Mouse (Mus musculus): ENCODE results near the gene Rag1.

Gene Rag1

DNA sequence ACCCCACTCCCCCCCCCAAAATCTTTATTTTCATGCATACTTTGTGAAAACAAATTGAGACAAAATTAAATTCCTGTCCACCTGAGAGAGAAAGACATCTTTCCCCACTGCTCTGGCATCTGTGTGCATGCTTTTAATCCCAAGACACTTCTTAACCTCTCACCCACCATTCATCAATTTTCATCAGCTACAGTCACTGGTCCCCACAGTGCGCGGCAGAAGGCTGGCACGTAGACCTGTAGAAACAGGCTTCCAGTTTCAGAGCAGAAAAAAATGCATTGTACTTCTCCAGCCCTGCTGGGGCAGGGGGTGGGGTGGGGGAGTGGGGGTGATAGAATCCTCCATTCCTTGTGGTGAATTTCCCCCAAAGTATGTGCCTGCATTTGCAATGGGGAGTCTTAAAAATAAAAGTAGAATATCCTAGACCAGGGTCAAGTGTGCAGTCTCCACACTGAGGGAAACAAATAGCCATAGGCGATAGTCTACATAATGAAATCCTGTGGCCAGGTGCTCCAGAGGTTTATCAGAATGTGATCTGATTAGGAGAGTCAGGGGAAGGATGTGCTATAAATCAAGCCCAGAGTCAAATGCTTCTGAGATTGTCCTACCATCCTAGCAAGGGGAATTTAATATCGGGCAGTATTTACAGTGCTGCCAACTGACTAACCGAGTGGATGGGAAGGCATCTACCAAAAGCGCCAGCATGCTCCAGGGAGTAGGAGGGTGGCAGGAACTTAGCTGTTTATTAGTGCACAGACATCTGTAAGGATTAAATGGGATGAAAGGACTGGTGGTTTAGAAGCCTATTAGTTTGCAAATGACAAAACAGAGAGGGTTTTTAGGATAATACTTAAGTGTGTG lies 10.1 kb downstream of the Rag1 start:
- no peak for DNase-seq

DNA sequence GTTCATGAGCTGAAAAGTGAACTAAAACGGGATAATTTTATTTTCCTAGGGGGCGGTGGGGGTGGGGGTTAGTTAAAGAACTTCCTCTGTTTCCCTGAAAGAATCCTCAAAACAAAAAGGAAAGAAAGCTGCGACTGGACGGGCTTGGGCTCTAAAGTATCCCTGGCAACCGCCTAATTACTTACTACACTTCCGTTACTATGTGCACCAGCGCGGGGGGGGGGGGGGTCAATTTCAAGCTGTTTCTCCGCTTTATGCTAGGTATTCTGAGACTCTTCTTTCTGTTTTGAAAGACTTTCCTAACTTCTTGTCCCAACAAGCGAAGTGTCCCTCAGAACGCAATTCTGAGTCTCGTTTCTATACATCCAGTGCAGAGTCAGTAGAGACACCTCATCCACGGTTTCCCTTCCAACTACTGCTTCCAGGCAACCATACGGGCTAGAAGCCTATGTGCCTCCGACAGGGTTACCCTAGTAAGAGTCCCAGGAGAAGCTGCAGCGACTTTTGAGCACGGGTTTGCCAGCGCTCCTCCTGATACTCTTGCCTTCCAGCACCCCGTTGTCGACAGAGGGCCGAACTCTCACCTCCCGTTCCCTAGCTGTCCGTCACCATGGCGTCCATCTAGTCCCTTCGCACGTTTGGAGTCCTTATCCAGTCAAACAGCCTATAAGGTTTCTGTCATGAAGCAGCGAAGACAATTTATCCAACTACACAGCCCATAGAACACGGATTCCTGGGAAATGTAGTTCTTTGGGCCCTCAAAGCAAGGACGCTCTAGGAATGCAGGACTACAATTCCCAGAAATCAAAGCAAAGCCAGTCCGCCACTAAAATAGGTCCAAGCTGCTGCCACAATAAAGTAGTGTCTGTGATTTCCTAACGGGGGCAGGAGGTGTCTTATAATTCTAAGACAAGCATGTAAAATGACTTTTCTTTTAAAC lies 20.7 kb downstream of the Rag1 start:
- peak; percentile 86 for DNase-seq

DNA sequence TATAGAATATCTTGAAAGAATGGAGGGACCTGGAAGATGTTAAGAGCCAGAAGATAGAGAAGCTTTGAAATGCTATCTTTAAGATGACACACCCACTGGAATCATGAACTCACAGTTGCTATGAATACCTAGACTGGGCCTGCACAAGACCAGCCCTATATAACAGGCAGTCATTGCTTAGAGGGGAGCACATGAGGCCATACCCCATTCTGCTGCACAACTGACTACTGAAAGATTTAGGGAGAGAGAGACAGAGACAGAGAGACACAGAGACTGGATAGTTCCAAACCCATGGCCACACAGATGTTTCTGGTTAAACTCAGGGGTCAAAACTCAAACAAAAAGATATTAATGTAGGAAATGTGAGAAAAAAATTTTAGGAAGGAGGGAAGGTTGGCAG lies 22.1 kb downstream of the Rag1 start:
- DNase-seq, result no peak

DNA sequence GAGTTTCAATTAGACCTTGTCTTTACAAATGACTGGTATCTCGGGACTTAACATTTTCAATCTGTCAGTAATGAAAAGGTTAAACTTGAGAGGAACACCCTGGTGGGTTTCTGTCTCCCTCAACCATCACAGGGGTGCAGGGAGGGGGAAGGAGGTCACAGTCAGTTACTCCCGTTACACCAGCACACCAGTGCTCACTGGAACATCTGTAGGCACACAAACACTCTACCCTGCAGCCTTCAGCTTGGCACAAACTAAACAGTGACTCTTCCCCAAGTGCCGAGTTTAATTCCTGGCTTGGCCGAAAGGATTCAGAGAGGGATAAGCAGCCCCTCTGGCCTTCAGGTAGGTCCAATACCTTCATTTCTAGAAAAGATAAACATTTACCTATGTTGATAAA lies 24.8 kb downstream of the Rag1 start, which contains the start of gene Rag2:
Gene Rag2 (plus strand): TSS at position 193 of the 400 bp plus-strand sequence.
- no peak for DNase-seq

DNA sequence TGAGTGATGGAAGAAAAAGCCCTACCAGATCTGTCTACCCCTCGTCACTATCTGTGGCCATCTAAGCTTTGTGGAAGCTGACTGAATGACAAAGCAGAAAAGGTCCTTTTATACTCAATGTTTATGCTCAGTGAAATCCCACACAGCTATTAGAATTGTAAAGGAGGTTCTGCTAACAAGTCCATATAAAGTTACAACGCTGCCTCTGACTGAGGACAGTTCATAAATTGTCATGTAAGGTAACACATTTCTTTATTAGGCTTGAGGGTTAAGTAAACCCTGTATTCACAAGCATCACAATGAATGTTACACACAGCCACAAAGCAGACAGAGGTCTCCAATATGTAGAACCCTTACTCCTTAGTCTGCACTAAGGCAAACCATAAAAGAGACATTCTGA lies 25.3 kb downstream of the Rag1 start:
- DNase-seq, result no peak

DNA sequence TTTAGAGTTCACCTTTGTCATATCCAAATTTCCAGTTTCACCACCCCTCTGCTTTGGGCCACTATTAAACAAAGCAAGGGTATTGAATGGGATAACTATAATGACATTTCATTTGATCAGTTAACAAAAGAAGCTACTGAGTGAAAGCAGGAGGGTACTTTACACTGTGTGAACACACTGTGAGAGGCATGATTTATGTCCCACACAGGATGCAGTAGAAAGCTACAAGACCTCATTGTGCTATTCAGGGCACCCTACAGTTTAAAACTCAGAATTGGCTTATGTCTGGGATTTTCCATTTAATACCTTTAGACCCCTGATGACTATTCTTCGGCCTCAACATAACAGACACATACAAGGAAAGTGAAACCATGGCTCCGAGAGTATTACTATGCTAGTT lies 26.3 kb downstream of the Rag1 start:
- DNase-seq, result no peak

DNA sequence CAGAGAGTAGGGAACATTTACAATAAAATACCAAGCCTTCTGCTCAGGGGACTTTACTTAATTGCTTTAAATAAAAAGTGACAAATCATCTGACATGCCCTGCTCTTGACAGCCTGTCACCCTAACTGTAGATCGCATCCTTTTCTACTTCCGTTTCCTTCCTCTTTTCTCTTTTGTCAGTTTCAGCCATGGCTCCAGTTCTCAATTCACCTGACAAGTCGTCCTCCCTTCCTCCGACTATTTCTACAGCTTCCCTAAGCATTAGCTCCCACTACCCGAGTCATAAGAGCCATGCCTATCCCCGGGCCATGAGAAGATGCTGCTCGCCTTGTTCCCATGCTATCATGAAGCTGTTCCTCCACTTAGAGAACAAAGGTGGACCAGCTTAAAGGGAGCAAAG lies 27.7 kb downstream of the Rag1 start:
- no peak for DNase-seq

DNA sequence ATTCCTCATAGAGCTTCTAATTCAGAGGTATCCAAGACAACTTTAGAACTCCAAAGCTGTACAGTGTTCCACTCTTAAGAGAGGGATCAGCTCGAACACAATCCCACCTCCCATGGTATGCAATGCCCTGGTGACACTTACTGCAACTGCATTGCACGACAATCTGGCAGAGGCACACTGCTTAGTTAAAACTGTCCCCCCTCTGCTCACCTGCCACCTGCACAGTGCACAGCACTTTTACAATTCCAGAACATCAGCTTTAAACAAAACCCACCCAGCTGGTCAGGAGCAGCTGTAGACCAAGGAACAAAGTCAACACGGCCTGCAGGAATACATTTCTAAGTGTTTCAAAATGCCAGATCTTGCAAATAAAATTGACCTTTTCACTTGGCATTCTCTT lies 28.4 kb downstream of the Rag1 start:
- DNase-seq, result no peak

DNA sequence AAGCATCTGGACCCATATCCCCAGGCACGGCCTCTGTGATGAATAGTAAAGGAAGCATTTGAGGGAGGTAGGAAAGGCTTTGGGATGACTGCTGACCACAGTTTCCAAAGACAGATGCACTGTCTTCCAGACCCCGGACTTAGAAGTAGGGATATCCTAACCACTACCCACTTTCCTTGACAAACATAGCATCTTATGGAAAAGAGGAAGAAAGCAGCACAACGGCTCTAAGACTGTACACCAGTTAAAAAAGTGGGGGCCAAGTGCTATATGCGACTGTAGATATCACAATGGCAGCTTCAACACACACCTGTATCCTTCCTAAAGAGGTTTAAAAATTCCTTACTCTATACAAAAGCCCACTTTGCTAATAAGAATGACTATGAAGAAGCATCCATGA lies 30.9 kb downstream of the Rag1 start:
- no peak for DNase-seq

DNA sequence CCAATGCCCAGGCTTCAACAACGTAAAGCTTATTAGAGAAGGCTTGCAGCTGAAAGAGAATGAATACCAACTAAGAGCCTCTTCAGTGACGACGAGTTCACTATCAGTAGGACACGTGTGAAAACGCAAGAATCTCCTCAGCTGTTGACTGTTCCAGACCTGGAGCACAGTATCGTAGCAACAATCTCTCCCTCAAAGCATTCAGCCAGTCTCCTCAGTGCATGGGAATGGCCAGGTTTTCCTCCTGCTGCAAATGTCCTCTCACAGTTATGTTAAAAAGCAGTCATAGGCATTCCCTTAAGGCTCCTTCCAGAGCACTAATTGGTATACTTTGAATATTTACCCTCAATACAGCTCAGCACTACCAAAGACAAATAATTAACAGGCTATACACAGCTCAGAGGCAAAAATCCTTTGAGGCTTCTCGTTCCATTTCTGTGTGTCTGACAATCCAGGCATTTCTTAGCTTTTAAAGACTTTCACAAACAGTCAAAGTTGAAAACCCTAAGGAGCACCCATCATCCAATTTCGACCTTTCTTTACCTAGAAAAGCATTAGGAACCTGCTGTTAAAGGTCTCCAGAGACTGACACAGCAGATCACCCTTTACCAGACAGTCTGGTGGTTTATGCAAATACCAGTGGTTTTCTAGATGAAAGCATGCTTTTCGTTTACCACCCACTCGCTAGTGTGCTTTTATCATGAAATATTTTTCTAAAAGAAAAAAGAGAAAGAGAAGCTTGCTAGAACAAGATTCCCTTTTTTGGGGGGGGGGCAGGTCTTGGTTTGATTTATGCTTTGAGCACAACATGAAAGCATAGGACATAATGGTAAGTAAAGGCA lies 33.6 kb downstream of the Rag1 start:
- no peak for DNase-seq

DNA sequence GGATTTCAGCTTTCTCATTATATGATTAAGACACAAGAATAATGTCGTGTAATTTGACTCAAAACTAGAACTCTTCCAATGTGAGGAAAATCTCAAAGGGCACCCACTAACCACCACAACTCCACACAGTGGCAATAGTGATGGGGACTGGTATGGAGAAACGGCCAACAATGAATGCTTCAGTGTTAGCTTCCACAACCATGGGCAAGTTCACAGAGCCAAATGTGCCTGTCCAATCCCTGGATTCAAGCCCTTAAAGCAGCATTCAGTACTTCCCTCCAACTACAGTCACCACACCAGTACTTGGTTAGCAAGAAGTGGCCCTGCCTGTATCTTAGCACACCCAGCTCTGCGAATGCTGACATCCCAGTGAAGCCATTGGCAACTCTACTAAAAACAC lies 38.4 kb downstream of the Rag1 start:
- no peak for DNase-seq

DNA sequence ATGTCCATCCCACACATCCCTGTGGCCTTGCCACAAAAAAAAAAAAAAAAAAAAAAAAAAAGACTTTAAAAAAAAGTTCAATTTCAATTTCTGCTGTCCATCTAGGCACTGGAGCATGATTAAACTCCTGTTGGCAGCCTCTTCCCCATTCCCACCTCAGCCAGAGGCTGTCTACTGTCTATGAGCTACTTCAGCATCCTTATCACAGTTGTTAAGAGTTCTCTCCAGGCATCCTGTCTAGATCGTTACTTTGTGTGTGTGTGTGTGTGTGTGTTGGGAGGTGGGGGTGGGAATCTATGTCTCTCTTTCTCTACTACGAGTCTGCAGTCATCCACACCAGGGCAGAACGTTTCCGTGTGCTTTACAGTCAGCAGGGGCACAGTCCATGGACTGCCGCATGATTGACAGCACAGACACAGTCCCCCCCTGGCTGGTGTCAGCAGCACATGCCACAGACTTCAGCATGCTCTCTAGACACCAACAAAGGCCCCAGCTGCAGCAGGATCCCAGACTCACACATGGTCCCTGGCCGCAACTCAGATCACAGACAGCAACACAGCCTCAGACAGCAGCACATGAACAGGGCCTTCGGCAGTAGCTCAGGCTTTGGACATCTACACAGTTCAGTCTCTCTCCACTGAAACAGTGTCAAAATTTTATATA lies 40.9 kb downstream of the Rag1 start:
- DNase-seq, result no peak

DNA sequence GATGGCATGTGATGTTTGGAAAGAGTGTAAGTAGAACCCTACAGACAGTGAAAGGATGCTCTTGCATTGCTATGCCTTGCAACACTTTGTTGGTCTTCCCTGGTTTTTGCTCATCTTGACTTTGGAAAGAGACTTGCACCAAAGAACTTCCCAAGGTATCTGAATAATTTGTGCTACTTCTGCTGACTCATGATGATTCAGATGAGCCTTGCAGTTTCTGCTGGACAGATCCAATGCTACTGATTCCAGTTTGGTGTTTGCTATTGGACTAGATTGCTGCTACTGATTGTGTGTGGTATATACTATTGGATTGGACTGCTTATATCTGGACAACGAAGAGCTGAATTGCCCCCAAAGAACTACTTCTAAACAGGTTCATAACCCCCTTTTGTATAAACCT lies 46.2 kb downstream of the Rag1 start:
- DNase-seq, result no peak

DNA sequence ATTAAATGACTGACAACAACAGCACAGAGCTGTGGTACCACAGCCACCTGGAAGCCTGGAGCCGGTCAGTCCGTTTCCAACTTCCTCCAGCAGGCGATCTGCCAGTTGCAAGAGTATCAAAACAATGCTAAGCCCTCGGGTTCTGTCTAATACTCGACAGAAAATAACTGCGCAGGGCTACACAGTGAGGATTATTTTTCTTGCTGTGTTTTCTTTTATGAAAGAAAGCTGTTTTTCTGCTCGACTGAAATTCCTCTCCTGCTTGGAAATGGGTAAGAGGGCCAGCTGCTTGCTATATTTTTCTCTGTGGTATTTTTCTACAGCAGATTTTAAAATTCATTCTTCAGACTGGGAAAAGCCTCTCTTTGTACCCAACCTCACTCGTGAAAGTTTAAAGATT lies 48.6 kb downstream of the Rag1 start:
- peak; percentile 58 for DNase-seq

DNA sequence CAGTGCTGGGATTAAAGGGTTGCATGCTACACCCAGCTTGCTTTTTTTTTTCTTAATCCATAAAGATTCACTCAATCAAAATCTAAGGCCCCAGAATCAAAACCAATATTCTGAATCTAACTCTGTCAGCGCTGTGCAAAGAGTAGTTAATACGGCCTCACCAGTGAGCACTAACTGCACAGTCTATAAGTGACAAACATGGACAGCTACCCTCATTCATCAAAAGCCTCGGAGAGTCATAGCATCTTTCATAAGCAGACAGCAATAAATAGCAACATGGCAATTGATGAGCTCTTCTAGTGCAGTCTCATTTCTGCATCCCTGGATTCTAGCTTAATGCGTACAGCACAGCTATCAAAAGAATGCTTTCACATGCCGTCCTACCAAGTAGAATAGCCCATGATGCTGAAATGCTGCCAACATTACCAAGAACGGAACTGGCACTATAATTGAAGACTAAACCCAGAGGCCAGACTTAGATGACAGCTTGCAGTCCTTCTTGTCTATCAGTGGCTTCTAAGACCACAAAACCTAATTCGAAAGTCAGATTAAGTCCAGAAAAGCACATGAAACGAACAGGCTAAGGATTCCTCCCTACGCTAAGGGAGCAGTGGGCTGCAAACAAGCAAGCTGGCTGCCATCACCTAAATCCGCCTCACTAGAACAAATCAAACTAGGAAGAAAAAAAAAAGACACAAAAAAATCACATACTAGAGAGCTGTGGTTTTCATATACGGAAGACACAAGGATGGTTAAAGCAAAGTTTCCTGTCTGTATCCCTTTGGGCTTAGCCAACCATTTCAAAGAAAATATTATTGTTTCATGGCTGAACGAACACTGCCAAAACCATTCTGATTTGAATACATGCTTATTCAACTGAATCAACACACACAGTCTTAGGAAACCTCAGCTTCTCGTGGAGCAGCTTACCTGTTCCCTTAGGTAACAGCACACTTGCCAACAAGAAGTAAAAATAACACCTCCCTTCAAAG lies 50.8 kb downstream of the Rag1 start:
- DNase-seq, result peak; percentile 31

DNA sequence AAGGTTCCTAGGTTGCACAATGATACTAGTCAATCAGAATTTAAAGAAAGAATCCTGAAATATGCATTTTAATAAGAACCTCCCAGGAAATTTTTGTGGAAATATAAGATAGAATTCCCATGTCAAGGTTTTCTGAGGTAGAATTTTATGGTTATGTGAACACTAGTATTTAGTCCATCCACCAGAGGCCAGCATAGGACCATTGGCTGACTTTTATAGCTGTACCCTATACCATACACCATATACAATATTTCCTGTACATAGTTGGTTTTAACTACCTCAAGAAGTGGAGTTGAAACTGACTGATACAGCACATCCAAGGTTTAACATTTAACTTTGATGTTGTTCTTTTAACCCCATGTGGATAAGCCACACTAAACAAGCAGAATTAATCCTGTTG lies 52.1 kb downstream of the Rag1 start:
- DNase-seq, result no peak

DNA sequence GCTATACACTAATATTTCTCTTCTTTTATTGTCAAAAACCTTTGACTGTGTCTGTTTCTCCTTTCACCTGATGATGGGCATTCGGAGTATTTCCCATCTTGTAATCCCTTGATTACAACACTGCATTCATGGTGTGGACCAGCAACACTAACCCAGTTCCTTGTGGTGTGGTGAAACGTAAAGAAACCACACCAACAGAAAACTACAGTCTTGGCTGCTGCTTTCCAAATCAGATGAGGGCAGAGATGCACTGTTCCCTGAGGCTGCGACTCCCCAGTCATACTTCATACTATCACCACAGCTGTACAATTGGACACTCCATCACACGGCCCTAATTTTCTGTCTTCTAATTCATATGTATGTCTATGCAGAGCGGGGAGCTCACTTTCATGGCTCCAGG lies 54.6 kb downstream of the Rag1 start:
- no peak for DNase-seq

DNA sequence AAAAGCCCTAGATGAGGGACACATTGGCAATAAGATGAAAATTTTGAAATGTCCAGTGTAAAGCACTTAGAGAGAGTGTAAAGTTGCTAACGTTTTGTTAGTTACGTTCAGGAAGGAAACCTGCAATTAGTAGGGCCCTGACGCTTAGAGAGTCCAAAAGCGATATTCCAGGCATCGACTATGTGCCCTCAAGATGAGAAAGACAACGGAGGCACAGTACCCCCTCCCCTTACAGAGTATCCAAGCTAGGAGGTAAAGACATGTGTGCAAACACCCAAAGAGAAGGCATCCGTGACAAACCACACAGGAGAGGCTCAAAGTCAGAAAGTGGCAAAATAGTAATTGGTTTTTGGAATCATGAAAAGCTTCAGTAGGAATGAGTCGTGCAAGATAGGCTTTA lies 56.4 kb downstream of the Rag1 start:
- DNase-seq, result no peak

DNA sequence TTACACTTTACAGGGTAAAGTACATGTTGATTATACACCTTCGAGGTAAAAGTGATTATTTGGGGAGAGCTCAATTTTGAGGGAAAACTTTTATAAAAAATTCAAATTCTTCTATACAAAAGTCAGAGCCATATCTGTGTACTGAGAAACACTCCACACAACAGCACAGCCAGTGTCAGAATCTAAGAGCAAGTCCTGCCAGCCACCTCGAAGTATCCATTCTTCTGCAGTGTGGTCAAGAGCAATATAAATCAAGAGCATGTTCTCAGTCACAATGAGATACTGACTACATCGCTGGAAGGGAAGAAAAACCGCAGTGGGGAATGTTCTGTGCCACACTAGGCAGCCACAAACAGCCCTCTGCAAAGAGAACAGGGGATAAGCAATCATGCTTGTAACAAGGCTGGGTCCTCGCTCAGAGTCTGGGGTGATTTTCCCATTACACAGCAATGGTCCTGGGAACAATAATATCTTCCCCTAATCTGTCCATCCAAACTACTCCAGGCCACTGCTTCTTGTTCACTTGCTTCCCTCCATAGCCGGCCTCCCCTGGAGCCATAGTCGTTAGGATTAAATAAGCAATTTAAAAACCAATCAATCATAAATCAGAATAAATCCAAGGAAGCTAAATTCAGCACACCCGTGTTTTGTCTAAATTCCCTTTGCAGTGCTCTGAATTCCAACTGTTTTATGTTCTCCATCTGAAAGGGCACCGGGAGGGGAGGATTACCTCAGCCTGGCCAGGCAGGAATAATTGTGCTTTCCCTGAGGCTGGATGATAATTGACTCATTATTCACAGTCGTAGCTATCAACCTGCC lies 57.1 kb downstream of the Rag1 start:
- no peak for DNase-seq

DNA sequence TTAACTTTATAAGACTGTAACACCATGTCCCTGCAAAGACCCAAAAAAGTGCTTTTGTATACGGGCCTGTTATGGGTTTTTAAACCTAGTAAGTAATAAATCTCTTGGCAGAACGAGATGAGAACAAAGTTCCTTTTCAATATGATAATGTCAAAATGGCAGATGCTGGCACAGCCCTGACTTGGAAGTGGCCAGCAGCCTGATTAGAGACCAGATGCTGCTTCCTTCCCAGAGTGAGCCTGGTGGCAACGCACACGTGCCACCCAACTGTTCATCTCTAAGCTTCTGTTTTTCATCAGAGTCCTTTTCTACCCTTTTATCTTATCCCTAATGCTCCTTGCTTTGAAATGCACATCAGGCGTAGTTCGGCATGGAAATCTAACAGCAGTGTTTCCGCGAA lies 57.9 kb downstream of the Rag1 start:
- no peak for DNase-seq
